Comparison of ENCODE assay signal across 8 mouse cellular contexts in genomic region chr3:51603705-51604291, GRCm38 (mm10). TPM values are rescaled to one million over a fixed set of nuclear protein-coding genes. Genes with fewer than 3 reads are reported as not detected.
DNase-seq lines count a peak whose midpoint lies in the region; ATAC-seq lines count a peak whose summit lies in the region.

No protein-coding gene starts in this region.

- DNase-seq in heart, postnatal 4 days, result peak; percentile 37
- no peak for DNase-seq in heart, postnatal 25 days (ENCODE audit: low spot score)
- peak; percentile 90 to 91 for DNase-seq in cerebellum, postnatal 14 days
- DNase-seq in layer of hippocampus, postnatal 10 days (ENCODE audit: low spot score in 2 of 2), result peak; percentile 81 to 82
- DNase-seq in ovary, adult 18-20 months (ENCODE audit: low spot score), result no peak
- no peak for DNase-seq in spleen, postnatal 4 days (ENCODE audit: low spot score in 2 of 2)

- no peaks in the 10 kb centered on the region for H3K9me3 ChIP-seq in neural tube, embryonic 12.5 days

- no peak overlapping the region for H3K9ac ChIP-seq in neural tube, embryonic 12.5 days

- intact Hi-C loops in heart, postnatal 25 days (cut with DNase I), result no loop called here

- no peaks in the 10 kb centered on the region for H3K27me3 ChIP-seq in neural tube, embryonic 12.5 days (replicated peaks)

- peak; percentile 64 for ATAC-seq in CD4-positive, CD25-positive, alpha-beta regulatory T cell, adult 4 months
- ATAC-seq in neural tube, embryonic 12.5 days (ENCODE audit: low FRiP score, low read depth), result peak; percentile 68

- no peak overlapping the region for H3K27ac ChIP-seq in neural tube, embryonic 12.5 days

- no peak overlapping the region for H3K4me2 ChIP-seq in neural tube, embryonic 12.5 days (replicated peaks)

- 61% methylated on average over 15 of the region's 15 CpGs for WGBS in neural tube, embryonic 12.5 days

- peaks cover 4% of the 10 kb centered on the region; the same call in 1 of the 2 replicates for H3K4me1 ChIP-seq in neural tube, embryonic 12.5 days

- no peaks in the 10 kb centered on the region for H3K36me3 ChIP-seq in neural tube, embryonic 12.5 days

- H3K4me3 ChIP-seq in neural tube, embryonic 12.5 days, result no peak overlapping the region

RNA-seq across cellular contexts. Expression of gene Setd7, which starts 43.1 kb away (rescaled TPM):
- total RNA-seq in heart, postnatal 4 days (2021), result 10 to 100 TPM; 54.0 to 58.7 TPM
- total RNA-seq in heart, postnatal 25 days (2021), result 10 to 100 TPM; 55.4 to 64.8 TPM
- 10 to 100 TPM in 1 of 2 experiments, 1 to 10 TPM in 1; 9.6 to 10.3 TPM for polyA plus RNA-seq in CD4-positive, CD25-positive, alpha-beta regulatory T cell, adult 4 months (2017; shearing (Covaris generic))
- 10 to 100 TPM; 56.2 to 62.3 TPM for total RNA-seq in layer of hippocampus, postnatal 10 days (2021)
- 3.7 and 4.2 TPM in 2 replicates for polyA plus RNA-seq in neural tube, embryonic 12.5 days (2016; fragmentation: Nextera tagmentation; extraction: Ambion mirVana)

RNA-seq across cellular contexts. Expression of gene Mgst2, which starts 56.4 kb away (rescaled TPM):
- 1 to 10 TPM; 1.6 TPM for total RNA-seq in heart, postnatal 4 days (2021)
- under 1 TPM; 0.48 to 0.60 TPM for total RNA-seq in heart, postnatal 25 days (2021)
- polyA plus RNA-seq in CD4-positive, CD25-positive, alpha-beta regulatory T cell, adult 4 months (2017; shearing (Covaris generic)), result 100 to 1,000 TPM; 175 to 223 TPM
- total RNA-seq in layer of hippocampus, postnatal 10 days (2021), result under 1 TPM; 0.60 to 0.87 TPM
- polyA plus RNA-seq in neural tube, embryonic 12.5 days (2016; fragmentation: Nextera tagmentation; extraction: Ambion mirVana), result 1.3 and 1.5 TPM in 2 replicates

Comparison
In these comparisons a context has a peak if more than half of its experiments do, and no peak if none do; other contexts are left out.
1. DNase-seq: peak in heart, postnatal 4 days (single experiment), cerebellum, postnatal 14 days (2 of 2) and layer of hippocampus, postnatal 10 days (2 of 2); none in heart, postnatal 25 days (single experiment), ovary, adult 18-20 months (single experiment) and spleen, postnatal 4 days (0 of 2).